Mouse (Mus musculus): ENCODE data around the gene Ralgps2.

Gene Ralgps2

DNA sequence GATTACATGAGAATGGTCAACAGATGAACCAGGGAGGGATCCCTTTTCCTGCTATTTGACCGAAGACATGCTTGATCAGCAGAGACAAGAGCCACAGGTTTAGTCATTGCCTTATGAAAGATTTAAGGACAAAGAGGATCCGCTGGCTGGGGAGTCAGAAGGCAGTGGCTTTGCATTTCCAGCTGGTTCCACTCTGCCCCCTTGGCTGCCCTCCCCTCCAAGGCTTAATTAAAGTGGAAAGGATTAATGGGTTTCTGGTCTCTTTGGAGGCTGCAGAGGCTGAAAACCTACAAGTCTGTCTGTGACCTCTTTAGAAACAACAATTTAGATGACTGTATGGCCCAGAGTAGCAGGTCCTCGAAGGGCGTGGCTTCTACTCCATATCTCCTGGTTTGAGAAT lies 161.5 kb downstream of the Ralgps2 start:
- no peak for DNase-seq (ENCODE audit: extremely low read depth, insufficient read length, low spot score)

DNA sequence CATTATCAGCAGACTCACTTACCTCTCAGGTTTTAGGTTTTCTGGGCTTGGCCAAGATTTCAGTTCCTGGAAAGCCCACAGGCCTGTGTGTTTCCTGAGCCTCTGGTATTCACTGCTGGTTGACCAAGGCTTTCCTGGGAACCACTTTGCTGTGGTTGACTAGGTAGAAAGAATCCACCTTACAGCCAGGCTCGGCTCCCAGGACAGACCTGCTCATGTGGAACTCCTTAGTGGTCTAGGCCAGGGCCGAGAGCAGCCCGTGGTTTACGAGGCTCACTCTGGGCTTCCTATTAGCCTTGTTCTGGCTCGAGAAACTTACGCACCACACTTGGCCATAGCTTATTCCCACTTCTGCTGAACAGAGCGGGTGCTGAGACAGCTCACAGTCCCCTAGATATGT lies 163.4 kb downstream of the Ralgps2 start:
- no peak for DNase-seq (ENCODE audit: extremely low read depth, insufficient read length, low spot score)

DNA sequence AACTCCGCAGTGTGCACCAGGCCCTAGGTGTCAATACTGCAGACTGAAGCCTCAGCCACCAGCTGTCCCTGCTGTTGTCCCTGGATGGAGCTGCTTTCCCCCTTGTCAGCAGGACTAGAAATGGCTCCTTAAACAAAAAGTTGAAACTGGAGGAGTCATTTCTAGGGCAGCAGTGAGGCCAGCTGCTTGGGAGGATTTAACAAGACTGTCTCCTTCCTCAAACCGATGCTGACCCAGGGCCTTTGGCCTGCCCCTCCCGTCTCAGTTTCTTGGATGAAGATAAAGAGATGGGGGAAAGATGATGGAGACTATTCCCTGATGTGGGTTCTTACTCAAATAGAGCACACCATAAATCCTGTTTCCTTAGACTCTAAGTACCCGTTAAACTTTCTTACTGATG lies 164.2 kb downstream of the Ralgps2 start:
- DNase-seq (ENCODE audit: extremely low read depth, insufficient read length, low spot score) = no peak

DNA sequence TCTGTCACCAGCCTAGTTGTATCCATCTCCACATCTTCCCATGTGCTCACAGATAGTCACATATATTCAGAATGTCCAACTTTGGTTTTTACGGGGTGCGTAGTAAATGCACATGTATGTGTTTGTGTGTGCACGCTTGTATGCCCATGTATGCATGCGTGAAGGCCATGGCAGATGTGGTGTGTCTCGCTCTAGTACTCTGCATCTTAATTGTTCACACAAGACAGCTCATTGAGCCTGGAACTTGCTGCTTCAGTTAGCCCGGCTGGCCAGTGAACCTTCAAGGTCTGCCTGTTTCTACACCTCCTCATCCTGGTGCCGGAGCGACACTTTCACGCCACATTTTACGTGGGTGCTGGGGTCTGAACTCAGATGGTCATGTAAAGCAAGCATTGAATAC lies 168.6 kb downstream of the Ralgps2 start:
- no peak for DNase-seq (ENCODE audit: extremely low read depth, insufficient read length, low spot score)

DNA sequence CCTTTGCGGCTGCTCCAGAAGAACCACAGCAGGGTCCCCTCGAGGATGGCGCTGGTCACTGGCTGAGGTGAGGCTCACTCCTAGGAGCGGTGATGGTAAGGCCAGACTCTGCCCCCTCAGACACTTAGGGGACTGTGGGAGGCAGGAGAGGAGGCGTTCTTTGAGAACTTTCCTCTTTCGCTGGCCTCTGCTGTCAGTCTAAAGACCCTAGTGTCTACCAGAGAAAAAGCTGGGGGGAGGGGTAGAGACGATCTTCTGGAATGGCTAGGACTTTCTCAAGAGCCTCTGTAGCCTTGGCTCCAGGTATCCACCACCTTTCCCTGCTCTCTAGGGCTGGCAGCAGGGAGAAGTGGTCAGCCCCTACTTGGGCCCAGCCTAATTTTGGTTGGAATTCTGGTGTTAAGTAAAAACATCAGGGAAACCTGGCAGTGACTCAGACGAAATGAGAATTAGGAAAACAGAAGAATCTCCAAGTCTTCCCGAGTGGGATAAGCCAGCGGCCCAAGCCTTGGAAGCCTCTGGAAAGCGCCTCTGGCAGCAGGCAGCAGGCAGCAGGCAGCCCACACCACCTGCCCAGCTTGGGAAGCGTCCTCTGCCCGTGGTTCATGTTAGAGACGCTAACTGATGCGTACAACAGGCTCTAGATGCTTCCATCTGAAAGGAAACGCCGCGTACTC lies 169.7 kb downstream of the Ralgps2 start:
- DNase-seq (ENCODE audit: extremely low read depth, insufficient read length, low spot score) = no peak

DNA sequence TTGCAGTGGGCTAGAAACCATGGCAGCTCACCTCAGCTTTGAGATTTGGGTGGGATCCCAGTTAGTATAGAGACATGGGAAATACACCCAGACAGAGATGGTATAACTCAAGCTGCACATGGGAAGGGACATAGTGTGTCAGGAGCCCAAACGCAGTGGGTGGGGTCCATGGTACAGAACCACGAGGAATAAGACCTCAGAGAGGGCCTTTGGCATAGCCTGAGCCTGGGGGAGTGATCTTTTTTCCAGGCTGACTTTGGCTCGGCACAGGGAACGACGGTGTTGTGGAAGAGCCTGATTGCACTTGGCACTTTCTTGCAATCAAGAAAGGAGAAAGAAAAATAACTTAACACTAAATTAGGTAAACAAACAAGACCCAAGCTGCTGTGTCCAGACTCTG lies 170.3 kb downstream of the Ralgps2 start:
- DNase-seq (ENCODE audit: extremely low read depth, insufficient read length, low spot score) = no peak

DNA sequence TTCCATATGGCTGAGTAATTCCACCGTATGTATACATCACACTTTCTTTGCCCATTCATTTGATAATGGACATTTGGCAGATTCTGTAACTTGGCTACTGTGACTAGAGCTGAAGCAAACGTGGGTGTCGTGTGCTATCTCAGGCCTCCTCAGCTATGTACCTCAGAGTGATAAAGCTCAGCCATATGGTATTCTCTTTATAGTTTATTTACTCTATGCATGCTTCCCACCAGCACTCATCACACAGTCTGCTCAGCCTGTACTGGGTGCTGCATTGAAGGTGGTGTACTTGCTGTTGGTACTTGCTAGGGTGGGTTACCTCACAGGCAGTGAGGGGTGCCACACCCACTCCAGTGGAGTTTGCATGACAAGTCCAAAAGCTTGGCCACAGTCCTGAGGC lies 174.1 kb downstream of the Ralgps2 start:
- DNase-seq (ENCODE audit: extremely low read depth, insufficient read length, low spot score) = no peak

DNA sequence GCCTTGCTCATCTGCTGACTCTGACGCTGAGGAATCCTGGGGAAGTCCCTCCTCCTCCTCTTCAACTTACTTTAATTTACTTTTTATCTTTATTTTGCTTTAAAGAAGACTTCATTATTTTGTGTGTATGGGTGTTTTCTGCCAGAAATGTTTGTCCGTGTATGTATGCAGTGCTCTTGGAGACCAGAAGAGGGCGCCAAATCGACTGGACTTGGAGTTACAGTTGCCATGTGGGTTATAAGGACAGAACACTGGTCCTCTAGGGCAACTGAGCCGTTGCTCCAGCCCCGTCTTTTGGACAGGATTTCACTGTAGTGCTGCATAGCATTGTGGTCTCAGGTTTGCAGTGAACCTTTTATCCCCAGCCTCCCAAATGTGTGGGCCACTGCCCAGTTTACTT lies 174.8 kb downstream of the Ralgps2 start:
- DNase-seq (ENCODE audit: extremely low read depth, insufficient read length, low spot score) = no peak

DNA sequence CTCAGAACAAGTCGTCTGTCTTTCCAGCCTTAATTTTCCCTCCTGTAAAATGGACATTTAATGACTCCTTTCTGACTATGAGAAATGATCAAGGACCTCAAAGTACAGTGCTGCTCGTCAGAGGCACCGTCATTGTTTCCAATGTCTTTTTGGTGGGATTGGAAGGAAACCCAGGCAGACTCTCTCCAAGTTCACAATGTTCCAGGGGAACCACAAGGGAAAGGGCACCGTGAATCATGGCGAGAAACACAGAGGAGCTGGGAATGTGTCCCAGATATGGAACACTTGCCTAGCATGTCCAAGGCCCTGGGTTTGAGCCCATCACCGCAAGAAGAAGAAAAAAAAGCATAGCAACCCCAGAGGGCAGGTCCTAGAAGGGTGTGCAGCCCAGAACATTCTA lies 176.1 kb downstream of the Ralgps2 start:
- no peak for DNase-seq (ENCODE audit: extremely low read depth, insufficient read length, low spot score)

DNA sequence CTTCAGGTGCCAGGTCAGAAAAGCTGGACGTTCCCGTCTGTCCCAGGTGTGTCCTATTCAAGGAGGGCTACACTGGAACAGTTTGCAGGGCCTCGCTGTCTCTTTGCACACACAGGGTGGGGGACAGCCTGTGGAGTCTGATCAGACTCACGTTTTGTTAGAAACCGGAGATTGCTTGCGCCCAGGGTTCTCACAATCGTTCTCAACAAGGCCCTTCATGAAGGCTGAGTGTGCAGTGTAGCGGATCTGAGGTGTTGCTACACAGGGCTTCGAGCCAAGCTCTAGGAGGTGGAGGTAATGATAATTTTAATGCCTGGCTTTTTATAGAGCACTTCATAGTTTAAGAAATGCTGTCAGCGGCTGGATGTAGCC lies 178.0 kb downstream of the Ralgps2 start:
- no peak for DNase-seq (ENCODE audit: extremely low read depth, insufficient read length, low spot score)

DNA sequence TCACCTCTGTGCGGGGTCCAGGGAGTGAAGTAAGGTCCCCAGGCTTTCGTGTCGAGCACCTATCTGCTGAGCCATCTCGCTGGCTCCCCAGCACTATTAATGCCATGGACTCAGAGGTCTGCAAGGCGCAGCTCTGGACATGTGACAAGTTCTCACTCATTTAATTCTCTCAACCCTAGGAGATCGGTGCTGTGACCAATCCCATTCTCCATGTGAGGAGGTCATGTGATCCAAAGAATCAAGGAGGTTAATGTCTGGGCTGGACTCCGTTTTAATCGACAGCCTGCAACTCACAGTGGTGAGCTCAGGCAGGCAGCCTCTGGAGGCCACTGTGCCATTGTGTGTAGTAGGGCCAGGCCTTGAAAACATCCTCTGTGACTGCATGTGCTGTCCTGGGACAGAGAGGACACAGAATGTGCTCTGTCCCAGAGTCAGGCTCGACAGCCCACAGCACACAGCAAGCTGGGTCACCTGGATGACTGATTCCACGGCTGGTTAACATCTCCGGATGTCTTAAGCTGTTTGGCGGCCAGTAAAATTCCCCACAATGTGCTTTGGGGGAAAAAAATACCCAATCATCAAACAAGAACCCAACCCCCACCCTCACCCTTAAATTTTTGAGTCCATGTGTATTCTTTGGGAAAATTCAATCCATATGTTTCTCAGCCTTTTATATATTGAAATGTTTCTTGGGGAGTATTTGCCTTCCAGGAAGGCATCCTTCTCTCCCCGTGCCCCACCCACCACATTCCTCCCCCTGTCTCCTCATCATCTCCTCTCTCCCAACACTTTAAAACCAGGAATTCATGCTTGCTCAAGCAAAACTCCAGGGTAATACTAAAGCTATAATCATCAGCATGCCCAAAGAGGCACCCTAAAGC lies 178.6 kb downstream of the Ralgps2 start:
- DNase-seq (ENCODE audit: extremely low read depth, insufficient read length, low spot score) = no peak

DNA sequence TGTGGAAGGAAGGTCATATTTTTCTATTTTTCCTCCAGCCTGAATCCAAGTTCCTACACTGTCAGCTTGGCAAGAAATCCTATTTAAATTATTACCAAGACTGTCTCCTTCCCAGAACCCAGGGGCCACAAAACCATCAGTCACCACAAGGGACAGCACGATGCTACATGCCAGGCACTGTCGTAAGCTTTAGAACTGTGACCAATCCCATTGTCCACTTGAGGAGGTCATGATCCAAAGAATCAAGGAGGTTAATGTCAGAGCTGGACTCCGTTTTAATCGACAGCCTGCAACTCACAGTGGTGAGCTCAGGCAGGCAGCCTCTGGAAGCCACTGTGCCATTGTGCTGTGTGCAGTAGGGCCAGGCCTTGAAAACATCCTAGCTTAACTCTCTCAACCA lies 181.1 kb downstream of the Ralgps2 start:
- DNase-seq (ENCODE audit: extremely low read depth, insufficient read length, low spot score) = no peak

DNA sequence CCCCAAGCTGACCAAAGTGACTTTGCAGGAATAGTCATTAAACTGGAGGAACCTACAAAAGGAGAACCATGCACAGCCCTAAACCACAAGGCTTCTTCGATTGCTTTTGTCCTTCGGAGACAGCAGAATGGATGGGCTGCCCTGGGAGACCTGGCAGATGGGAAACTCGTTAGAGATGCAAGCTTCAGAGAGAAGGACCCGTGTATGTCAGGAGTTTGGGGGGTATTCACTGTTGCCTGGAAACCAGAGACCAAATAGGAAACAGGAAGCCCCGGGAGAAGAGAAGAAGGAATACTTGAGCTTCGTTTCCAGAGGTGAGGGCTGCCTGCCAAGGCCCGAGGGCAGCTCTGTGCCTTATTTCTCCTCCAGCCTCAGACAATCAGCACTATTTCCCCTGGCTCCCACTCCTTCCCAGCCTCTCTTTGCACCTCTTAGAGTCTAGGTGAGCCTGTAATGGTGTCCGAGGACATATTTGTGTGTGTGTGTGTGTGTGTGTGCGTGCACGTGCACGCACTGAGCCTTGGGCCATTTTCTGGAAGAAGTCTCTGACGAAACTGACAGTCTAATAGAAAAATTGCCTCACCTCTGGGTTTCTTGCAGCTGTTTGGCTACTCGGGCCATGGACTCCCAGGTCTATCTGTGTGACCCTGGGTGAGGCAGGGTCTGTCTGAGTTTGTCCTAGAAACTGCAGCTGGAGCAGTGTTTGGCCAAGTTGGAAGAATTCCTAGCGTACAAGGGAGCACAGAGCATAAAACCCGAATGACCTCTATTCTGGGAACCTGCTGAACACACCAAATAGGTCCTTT lies 184.6 kb downstream of the Ralgps2 start:
- no peak for DNase-seq (ENCODE audit: extremely low read depth, insufficient read length, low spot score)

Data from 3134 (cell line).